Mouse (Mus musculus): ENCODE measurements around the gene Prrx1. TPM values are rescaled to one million over a fixed set of nuclear protein-coding genes. Genes with fewer than 3 reads are reported as not detected.
A peak's percentile ranks its signal among the peaks of the same experiment; 100 is the strongest.

Prrx1 gene
- total RNA-seq (2021), result 1 to 10 TPM; 4.8 to 5.6 TPM
- long read RNA-seq, full-length matches to known transcripts, result 4 of 5 reads
- long read RNA-seq, partial matches to known transcripts, result 0 of 5 reads
- long read RNA-seq, other reads (novel, unspliced or antisense), result 1 of 5 reads

DNA sequence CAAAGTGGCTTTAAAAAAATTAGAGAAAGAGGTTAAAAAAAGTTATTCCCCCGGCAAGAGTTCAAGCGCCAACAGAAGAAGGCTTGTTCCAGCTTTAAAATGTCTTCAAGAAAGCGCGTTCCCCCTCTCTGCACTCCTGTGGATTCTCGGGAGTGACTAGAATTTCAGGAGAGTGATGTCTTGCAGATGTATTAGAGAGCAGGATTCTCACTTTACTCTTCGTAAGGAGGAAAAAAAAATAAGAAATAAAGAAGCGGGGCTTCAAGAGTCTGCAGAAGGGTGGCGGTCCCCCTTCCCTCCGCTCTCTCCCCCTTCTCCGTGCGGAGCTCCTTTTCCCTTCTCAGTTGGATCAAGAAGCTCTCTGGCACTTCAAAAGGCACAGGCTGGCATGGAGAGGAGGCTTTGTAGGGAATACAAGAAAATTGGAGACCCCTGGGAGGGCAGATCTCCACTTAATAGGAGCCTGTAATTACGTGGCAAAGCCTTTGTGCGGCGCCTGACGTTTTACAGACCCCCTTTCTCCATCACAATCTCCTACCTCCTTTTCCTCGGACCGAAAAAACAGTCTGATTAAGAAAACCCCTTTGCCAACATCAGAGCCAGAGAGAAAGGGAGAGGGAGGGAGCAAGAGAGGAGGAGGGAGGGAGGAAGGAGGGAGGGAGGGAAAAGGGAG lies at the start of gene Prrx1:
Prrx1 (minus strand) TSS at position 610 of the 673 bp plus-strand sequence.
- DNase-seq (ENCODE audit: low spot score in 2 of 2), result peak in 1 of 2 experiments; percentile 7

DNA sequence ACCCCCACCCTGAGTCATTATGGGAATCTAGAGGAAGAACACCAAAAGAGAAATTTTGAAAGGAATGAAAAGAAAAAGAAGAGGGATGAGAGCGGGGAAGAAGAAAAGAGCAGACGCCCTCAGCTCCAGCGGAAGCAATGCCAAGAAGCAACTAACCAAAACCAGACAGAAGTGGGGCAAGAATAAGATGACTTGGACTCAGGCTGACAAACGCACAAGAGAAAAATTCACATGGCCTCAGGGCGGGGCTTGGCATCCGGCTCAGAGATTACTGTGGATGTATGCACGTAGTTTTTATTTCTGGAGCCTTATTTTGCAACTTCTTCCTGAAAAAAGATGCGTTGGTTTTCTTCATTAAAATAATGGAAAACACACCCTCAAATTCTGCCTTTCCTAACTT lies 48.7 kb upstream of the Prrx1 start:
- no peak for DNase-seq (ENCODE audit: low spot score in 2 of 2)

DNA sequence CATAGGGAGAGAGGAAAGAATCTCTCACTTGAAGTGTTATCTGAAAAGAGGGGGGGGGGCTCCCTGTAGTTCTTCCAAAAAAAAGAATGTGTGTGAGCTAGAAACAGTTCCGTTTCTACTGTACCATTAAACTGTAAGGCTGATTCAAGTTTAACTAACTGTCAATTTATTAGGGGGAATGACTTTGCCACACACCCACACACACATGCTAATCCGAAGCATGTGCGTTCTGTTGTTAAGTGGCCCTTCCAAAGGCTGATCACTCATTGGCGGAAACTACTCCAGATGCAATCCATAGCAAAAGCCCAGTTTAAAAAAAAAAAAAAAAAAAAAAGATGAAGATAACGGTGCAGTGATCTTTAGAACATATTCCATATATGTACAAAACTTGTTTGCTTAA lies 47.9 kb upstream of the Prrx1 start:
- DNase-seq (ENCODE audit: low spot score in 2 of 2), result peak in 1 of 2 experiments; percentile 35

DNA sequence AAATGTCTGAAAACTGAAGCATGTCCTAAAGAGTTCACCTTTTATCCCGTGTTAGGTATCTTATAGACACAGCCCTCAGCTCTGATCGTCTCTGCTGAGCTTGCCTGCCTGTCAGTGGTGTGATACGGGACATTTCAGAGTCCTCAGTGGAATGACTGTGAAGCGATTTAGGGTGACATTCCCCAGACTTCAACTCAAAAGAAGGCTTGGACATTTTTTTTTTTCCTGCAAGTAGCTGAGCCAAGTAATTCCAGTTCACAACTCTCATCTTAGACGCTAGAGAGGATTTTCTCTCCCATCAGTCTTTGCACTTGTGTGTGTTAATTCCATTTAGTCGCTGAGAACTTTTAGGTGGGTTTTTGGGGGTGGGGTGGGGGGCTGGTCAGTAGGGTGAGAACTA lies 47.3 kb upstream of the Prrx1 start:
- DNase-seq (ENCODE audit: low spot score in 2 of 2), result no peak

DNA sequence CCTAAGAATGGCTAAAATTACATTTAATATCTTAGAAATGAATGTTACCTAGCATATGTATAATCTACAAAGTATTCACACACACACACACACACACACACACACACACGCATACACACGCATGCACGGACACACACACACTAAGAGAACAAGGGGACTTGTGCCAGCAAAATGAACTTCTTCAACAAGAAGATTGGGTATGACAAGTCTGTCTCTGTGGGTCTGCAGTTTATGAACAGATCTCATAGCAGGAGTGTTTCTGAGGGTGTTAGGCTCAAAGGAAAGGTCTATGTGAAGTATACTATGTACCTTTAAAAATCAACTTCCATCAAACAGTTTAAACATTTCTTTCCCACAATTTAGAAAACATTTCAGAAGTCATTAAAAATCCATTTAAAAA lies 46.0 kb upstream of the Prrx1 start:
- no peak for DNase-seq (ENCODE audit: low spot score in 2 of 2)

DNA sequence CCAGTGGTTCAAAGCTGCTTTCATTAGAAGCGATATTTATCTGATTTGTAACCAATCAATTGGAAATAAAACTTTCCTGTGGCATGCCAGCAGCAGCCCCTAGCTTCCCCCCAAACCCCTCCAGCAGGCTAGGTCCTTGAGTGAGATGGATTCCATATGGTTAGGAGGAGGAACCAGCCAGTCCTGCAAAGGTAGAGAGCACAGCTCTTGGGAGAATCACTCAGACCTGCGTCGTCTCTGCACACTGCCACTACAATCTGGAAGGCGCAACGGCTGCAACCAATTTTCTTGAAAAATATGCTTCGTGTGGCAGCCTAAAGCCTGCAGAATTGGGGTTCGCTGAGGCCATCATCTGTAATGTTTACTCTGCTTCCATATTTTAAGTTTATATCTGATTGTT lies 44.7 kb upstream of the Prrx1 start:
- DNase-seq (ENCODE audit: low spot score in 2 of 2), result no peak

DNA sequence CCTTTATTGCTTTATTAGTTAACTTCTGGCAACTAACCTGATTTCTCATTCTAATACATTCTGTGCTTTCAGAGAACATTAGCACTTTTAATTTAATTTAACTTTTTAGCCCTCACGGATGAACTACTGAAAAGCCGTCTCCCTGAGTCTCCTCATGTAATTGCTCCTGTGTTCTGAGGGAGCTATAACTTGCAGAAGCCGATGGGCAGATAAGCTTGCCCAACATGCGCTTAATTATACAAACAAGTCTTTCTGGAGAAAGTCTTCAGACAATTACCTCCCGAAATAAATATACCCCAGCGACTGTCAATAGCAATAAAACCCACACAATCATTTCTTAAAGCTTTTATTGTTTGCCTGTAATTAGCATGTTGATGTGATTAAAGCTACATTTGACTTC lies 44.2 kb upstream of the Prrx1 start:
- no peak for DNase-seq (ENCODE audit: low spot score in 2 of 2)

DNA sequence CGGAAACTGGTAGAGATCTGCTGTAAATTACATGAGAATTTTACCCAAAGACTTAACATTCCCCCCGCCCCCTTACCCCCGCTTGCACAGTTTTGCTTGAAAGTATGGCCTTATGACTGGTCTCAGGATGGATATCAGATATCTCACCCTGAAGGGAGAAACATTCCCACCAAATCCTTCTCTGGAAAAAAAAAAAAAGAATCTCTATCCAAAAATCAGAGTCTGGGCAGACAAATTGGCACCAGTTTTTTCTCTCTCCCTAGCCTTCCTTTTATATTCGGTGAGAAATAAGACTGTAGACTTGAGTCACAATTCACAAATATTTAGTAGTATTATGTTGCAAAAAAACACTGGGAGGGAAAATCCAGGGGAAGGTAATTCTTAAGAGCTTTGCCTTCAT lies 42.7 kb upstream of the Prrx1 start:
- no peak for DNase-seq (ENCODE audit: low spot score in 2 of 2)

DNA sequence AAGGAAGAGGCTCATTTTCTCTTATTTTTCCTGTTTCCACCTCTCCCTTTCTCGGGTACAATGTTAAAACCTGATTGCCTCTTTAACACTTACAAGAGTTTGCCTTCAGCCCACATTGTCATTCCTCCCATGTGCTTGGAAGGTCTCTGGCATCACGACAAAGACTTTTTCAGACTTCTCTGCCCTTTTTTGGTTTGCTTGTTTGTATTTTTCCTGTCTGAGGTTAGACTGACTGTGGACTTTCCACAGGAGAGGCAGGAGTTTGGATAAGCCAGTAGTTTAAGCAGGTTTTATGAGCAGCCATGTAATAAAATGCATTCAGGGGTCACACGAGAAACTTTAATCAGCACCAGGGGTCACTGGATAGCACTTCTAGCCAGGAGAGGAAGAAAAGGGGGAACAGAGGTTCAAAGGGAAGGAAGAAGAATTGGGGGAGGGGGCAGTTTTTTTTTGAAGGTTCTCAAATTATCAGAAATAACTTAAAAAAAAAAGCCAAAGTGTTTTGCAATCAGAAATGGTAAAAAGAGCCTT lies 42.2 kb upstream of the Prrx1 start:
- no peak for DNase-seq (ENCODE audit: low spot score in 2 of 2)

DNA sequence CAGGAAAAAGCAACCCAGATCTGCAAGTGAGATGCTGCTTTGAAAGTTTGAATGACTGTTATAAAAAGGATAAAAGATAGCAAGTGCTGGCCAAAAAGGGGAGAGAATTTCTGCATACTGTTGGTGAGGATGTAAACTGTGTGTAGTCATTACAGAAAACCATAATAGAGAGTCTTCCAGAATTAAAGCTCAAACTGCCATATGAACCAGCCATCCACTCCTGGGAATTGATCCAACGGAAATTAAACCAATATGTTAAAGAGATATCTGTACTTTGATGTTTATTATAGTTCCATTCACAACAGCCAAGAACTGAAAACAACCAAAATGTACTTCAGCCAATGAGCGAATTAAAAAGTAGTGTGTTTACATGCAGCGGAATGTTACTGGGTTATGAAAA lies 37.5 kb upstream of the Prrx1 start:
- no peak for DNase-seq (ENCODE audit: low spot score in 2 of 2)

DNA sequence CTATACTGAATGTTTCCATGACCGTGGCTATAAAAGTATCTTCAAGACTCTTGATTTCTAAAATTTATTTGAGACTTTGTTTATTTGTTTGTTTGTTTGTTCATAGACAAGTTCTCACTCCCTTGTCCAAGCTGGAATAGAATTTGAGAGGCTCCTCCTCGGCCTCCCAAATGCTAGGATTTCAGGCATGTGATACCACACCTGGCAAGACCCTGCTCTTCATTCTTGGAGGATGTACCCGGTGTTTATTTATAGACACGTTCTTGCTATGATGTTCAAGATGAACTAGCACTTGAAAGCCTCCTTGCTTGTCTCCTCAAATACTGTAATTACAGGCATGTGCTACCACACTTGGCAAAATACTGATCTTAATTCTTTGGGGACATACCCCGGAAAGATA lies 32.0 kb upstream of the Prrx1 start:
- no peak for DNase-seq (ENCODE audit: low spot score in 2 of 2)

DNA sequence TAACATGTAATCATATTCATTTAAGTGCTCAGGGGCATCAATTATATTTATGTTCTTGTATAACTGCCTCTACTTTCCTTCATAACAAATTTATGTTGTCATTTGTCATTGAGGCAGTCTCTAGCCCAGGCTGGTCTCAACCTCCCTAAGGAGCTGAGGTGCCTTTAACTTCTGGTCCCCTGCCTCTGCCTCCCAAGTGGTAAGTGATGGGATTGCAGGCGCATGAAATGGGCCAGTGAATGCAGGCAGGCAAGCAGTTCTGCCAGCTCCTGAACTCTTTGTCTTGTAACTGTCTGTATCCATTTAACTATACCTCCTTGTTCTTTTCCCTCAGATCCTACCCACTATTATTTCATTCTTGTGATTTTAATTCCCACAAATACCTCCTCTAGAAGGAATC lies 31.4 kb upstream of the Prrx1 start:
- no peak for DNase-seq (ENCODE audit: low spot score in 2 of 2)

DNA sequence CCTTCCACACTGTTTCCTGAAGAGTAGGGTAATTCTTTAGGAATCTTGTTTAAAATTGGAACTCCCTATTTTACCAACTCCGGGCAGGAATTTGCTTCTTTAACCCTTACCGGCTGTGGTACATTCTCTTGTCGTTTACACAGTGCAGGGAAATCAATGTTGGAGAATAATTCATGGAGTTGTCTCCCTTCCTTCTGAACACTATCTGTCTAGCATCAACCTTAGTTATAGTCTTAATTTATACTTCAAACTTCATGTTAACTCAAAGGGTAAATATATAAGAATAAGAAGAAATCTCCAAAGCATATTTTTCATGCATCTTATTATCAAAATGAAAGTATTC lies 25.7 kb upstream of the Prrx1 start:
- DNase-seq (ENCODE audit: low spot score in 2 of 2), result no peak

DNA sequence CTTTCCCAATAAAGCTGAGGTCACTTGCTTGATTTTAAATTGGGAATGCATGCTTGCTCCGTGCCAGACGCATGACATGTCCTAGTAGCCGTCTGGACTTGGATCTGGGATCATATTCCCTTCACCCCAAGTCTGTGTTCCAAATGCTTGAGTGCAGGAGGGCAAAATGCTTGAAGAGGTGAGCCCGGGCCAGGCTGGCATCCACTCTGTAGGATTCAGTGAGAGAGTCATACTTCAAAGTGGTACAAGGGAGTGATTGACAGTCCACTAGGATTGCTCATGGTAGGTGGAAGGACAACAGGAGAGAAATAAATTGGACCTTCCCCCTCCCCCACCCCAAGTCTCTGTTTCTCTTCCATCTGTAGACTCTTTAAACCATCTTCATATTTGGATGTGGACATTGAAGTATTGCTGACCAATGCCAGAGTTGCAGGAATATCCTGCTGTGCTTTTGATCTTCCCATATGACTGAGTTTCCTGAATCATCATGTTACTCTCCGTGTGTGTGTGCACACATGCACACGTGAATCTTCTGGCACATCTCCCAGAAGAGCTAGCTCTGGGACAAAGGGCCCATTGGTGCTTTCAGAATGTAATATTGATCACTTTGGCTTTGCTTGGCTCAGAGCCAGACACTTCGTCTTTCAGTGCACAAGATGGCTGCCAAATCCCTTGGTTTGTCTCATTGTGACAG lies 25.2 kb upstream of the Prrx1 start:
- no peak for DNase-seq (ENCODE audit: low spot score in 2 of 2)

DNA sequence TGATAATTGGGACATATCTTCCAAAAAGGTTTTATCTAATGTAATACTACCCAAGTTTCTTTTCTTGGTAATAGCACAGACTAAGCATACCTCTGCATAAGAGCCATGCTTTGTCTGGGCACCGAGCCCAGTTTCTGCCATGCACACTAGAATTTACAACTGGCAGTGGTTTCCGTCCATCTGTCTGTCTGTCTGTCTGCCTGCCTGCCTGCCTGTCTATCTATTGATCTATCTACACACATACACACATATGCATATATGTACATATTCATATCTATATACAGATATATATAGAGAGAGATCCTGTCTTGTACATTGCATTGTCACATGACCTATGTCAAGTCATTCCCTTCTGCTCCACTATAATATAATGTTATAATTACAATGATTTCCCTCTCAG lies 24.3 kb upstream of the Prrx1 start:
- DNase-seq (ENCODE audit: low spot score in 2 of 2), result peak; percentile 9 to 54

DNA sequence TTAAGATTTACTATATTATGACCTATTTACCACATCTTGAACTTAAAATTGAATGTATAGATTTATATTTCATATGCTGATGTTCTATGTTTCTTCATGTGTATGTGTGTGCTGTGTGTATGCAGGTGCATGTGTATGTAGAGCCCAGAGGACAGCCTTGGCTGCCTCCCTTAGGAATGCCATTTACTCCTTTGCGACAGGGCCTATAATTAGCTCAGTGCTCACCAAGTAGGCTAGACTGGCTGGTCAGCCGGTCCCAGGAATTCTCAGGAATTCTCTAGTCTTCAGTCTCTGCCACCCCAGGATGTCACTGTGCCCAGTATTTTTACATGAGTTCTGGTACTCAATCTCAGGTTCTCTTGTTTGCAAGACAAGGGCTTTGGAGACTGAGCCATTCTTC lies 13.8 kb upstream of the Prrx1 start:
- DNase-seq (ENCODE audit: low spot score in 2 of 2), result no peak

DNA sequence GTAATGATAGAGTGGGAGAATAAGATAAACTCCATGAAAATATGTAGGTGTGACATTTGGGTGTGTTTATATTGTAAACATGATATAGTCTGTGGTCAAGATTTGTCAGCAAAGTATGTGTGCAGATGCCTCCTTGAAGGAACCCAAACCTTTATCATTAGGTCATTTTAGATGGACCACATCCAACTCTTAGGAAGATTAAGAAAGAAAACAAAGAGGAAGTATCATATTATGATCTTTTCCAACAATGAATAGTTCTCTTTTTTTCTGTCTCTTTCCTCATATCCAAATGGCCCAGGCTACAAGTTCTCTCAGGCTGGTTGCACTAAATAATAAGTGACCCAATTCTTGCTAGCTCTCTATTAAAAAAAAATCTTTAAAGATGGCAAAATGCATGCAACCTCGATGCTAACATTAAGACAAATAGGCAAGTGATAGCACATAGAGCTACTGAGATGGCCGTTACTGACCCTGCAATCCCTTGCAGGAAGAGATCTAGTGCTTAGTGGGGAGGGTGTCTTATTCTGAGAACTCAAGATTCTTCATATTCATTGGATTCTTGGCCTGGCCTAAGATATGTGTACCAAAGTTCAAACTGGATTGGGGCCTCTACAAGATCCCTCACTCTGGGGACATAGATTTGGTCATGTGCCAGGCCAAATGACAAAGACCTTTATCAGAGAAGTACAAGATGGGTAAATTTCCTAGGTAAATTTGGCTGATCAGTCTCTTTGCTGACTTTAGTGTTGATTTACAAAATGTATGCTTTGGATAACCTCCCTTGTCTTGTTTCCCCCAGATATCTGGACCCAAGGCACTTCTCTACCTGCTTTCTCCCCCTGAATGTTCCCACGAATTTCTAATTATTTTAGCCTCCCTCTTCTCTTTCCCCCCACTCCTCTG lies 6.4 kb upstream of the Prrx1 start:
- no peak for DNase-seq (ENCODE audit: low spot score in 2 of 2)

DNA sequence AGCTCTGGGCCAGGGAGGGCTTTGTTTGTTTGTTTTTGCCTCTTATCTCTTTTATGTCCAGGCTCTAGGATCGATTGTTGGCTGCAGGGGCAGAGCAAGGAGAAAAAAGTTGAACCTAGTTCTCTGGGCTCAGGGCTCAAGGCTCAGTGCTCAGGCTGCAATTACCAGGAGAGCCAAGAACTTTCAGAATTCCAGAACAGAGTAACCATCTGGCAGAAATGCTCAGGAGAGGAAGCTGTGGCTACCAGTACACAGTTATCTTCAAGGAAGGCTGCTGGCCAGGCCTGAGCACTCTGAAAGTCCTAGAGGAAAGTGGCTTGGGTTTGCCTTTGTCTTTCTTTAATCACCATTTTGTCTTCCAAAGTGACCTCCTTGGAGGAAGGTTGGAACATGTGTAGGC lies 3.4 kb upstream of the Prrx1 start:
- no peak for DNase-seq (ENCODE audit: low spot score in 2 of 2)

DNA sequence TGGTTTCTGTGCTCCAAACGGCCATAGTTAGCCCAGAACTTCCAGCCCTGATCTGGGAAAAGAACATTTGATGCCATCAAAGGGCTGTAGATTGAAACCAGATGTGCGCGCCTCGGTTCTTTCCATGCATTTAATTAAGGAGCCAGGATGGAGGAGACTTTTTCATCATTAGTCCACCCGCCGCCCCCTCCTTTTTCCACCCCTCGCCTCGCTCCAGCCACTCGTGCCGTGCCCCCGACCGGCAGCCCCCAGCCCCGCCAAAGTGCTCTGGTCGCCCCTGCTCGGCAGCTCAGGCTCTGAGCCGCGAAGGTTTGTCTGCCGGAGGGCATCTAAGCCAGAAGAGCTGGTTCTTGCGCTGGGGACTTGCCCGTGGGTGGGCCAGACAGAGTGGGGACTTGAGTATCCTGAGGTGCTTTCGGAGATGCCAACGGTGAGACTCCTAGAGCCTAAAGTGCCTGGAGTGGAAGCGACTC lies 1.4 kb upstream of the Prrx1 start:
- DNase-seq (ENCODE audit: low spot score in 2 of 2), result no peak

DNA sequence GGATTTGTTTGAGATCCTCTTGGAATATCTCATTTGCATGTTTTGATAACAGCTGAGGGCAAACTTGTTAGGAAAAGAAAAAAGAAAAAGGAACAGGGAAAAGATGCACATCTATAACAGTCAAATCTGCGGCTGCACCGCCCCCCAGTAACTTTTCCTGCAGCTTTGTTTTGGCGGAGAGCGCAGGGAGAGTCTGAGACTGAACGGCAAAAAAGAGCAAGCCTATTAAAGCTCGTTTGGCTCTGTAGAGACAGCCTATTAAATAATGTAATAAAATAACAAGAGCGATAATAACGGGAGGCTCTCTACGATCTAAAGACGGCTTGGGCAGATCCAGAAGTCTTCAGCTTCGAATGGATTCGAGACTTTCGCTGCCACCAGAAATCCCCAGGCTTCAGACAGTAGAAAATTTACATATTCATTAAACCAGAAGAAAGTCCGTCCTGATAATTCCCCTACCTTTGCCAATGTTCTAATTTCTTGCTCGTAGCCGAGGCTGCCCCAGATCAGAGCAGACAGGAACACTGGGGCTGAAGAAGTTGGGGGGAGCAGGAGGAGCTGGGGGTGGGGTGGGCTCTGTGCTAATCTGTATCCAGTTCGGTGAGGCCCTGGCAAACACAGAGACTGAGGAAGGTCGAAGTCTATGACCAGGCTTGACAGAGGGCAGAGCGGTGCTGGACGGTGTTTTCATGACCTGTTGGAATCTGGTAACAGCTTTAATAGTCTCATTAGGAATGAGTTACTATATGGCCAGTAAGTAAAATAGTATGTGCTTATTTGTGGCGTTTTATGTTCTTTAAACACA lies 613 bp upstream of the Prrx1 start:
- DNase-seq (ENCODE audit: low spot score in 2 of 2), result peak in 1 of 2 experiments; percentile 12

All from layer of hippocampus, adult 18-20 months (tissue).